Mouse (Mus musculus) kidney, postnatal 0 days (tissue): ENCODE data around the gene Scarb1. TPM values are rescaled to one million over a fixed set of nuclear protein-coding genes. Genes with fewer than 3 reads are reported as not detected.

ENCODE experiments used
- ATAC-seq: fragments of 200-750 bp; cut with Nextera tagmentation; replicated peaks from 2 replicates; pipeline ENCODE4 v1.8.0; 2017; ENCODE audit warnings: low read depth, moderate number of reproducible peaks, moderate TSS enrichment, moderate library complexity; ENCODE audit not compliant: low FRiP score
- DNase-seq: peaks from one replicate; pipeline ENCODE4 v3.0.0-alpha.2; 2016; ENCODE audit warnings: low spot score
- H3K27ac ChIP-seq: fragments of 300-500 bp; sonication (generic); 2 replicates; pipeline ENCODE4 v1.5.1; 2014; ENCODE audit warnings: mild to moderate bottlenecking
- H3K27me3 ChIP-seq: fragments of 300-500 bp; sonication (generic); 2 replicates; pipeline ENCODE4 v1.6.1; 2014; ENCODE audit warnings: low read length, mixed read lengths; ENCODE audit not compliant: insufficient read depth
- H3K36me3 ChIP-seq: fragments of 300-500 bp; sonication (generic); 2 replicates; pipeline ENCODE4 v1.6.1; 2014; ENCODE audit warnings: low read length, mixed read lengths; ENCODE audit not compliant: insufficient read depth
- H3K4me1 ChIP-seq: fragments of 300-500 bp; sonication (generic); replicated peaks from 2 replicates; pipeline ENCODE4 v1.6.1; 2014; ENCODE audit warnings: antibody characterized with exemption, low read length, mixed read lengths; ENCODE audit not compliant: insufficient read depth
- H3K4me2 ChIP-seq: fragments of 300-500 bp; sonication (generic); 2 replicates; pipeline ENCODE4 v1.6.1; 2014; ENCODE audit warnings: mild to moderate bottlenecking, low read length, moderate library complexity, mixed read lengths
- H3K4me3 ChIP-seq: fragments of 300-500 bp; sonication (generic); replicated peaks from 2 replicates; pipeline ENCODE4 v1.5.1; 2014; ENCODE audit warnings: low read depth, low read length
- H3K9ac ChIP-seq: fragments of 300-500 bp; sonication (generic); 2 replicates; pipeline ENCODE4 v1.6.1; 2014; ENCODE audit warnings: low read depth, low read length
- H3K9me3 ChIP-seq: fragments of 300-500 bp; sonication (generic); replicated peaks from 2 replicates; pipeline ENCODE4 v1.6.1; 2016; ENCODE audit warnings: low read length, inconsistent platforms, mixed read lengths
- CTCF ChIP-seq: IDR thresholded peaks from 2 replicates; pipeline ENCODE4 v1.5.1; 2016; ENCODE audit warnings: antibody characterized with exemption, low read depth, mild to moderate bottlenecking, moderate library complexity
- WGBS: fragments of 180-500 bp; shearing (Covaris S2); extraction: QIAGEN DNeasy Blood & Tissue Kit; methylation state at CpG from one replicate; pipeline ENCODE4 v1.1.7; 2014; 5-methylcytosine and 5-hydroxymethylcytosine counted together
- polyA plus RNA-seq: library from polyadenylated mRNA; unstranded; fragments of >200 nt; fragmentation: Nextera tagmentation; extraction: Ambion mirVana; gene quantifications from 2 replicates; pipeline ENCODE4 v1.2.1, GENCODE M21; 2015

Scarb1 gene
- polyA plus RNA-seq, 1 experiment from 2014 or later, result 49.0 TPM

- WGBS, result 73% methylated on average over 8 of the region's 8 CpGs
- peak; percentile 11; the same call in 1 of the 2 replicates for TF ChIP-seq CTCF
- Histone ChIP-seq H3K36me3 (peaks cover 7% of the 10 kb centered on the region), H3K4me2 (peak overlapping the region; percentile 23), H3K27me3 (no peaks in the 10 kb centered on the region), H3K27ac (no peak overlapping the region), H3K4me1 (peaks cover under 1% of the 10 kb centered on the region; the same call in 1 of the 2 replicates), H3K9me3 (no peaks in the 10 kb centered on the region), H3K4me3 (no peak overlapping the region; the same call in 1 of the 2 replicates), H3K9ac (no peak overlapping the region)
- no peak for ATAC-seq
- no peak for DNase-seq
Measured at GRCm38 (mm10) chr5:125385215-125385940, 44.5 kb upstream of the Scarb1 start.

GRCm38 (mm10) chr5:125384512-125385214 lies 43.8 kb upstream of the Scarb1 start:
- WGBS, result 77% methylated on average over 2 of the region's 2 CpGs
- H3K4me1 ChIP-seq, result no peaks in the 10 kb centered on the region; the same call in 1 of the 2 replicates
- ATAC-seq (0 out of 2 replicates have a peak, but pooled peaks have one; percentile 18), DNase-seq (no peak)
- H3K9me3 ChIP-seq, result no peaks in the 10 kb centered on the region
- H3K36me3 ChIP-seq, result peaks cover 7% of the 10 kb centered on the region
- H3K4me3 ChIP-seq, result no peak overlapping the region
- H3K27me3 ChIP-seq, result no peaks in the 10 kb centered on the region
- TF ChIP-seq CTCF, result no peak
- H3K27ac ChIP-seq, result no peak overlapping the region
- no peak overlapping the region for H3K9ac ChIP-seq
- 0 out of 2 replicates have a peak overlapping the region, but pooled peaks have one; percentile 23 for H3K4me2 ChIP-seq

- WGBS, result 72% methylated on average over 3 of the region's 3 CpGs
- peaks cover 7% of the 10 kb centered on the region for H3K36me3 ChIP-seq
- H3K4me2 ChIP-seq, result no peak overlapping the region
- H3K4me1 ChIP-seq, result no peaks in the 10 kb centered on the region; the same call in 1 of the 2 replicates
- no peak overlapping the region for H3K27ac ChIP-seq
- H3K4me3 ChIP-seq, result no peak overlapping the region
- ATAC-seq, result no peak
- no peak overlapping the region for H3K9ac ChIP-seq
- no peaks in the 10 kb centered on the region for H3K9me3 ChIP-seq
- H3K27me3 ChIP-seq, result no peaks in the 10 kb centered on the region
- no peak for DNase-seq
- no peak for TF ChIP-seq CTCF
Measured at GRCm38 (mm10) chr5:125383637-125384420, 42.9 kb upstream of the Scarb1 start.

GRCm38 (mm10) chr5:125382673-125383558 lies 42.0 kb upstream of the Scarb1 start:
- H3K36me3 ChIP-seq, result peaks cover 7% of the 10 kb centered on the region
- DNase-seq, result peak; percentile 86
- TF ChIP-seq CTCF, result peak; percentile 79
- no peak overlapping the region for H3K9ac ChIP-seq
- no peaks in the 10 kb centered on the region for H3K9me3 ChIP-seq
- H3K4me1 ChIP-seq, result no peaks in the 10 kb centered on the region; the same call in 1 of the 2 replicates
- peak; percentile 57 for ATAC-seq
- 50% methylated on average over 6 of the region's 6 CpGs for WGBS
- H3K27ac ChIP-seq, result no peak overlapping the region
- no peaks in the 10 kb centered on the region for H3K27me3 ChIP-seq
- H3K4me3 ChIP-seq, result no peak overlapping the region
- no peak overlapping the region for H3K4me2 ChIP-seq

- DNase-seq, result no peak
- H3K9ac ChIP-seq, result no peak overlapping the region
- no peak for TF ChIP-seq CTCF
- ATAC-seq, result no peak
- no peaks in the 10 kb centered on the region for H3K27me3 ChIP-seq
- WGBS, result 65% methylated on average over 5 of the region's 5 CpGs
- no peaks in the 10 kb centered on the region for H3K9me3 ChIP-seq
- no peaks in the 10 kb centered on the region; the same call in 1 of the 2 replicates for H3K4me1 ChIP-seq
- no peak overlapping the region for H3K4me3 ChIP-seq
- no peak overlapping the region for H3K27ac ChIP-seq
- H3K4me2 ChIP-seq, result no peak overlapping the region
- peaks cover 7% of the 10 kb centered on the region for H3K36me3 ChIP-seq
Measured at GRCm38 (mm10) chr5:125381954-125382672, 41.2 kb upstream of the Scarb1 start.
